Mouse (Mus musculus) E14TG2a.4 (cell line): ENCODE measurements around the gene Ralgps1.

Source experiments
- CTCF ChIP-seq: conservative IDR thresholded peaks from 2 replicates; pipeline ENCODE4 v1.5.1; 2014; ENCODE audit warnings: low read length
- NANOG ChIP-seq: IDR thresholded peaks from 2 replicates; pipeline ENCODE4 v1.6.1; 2014; ENCODE audit warnings: borderline replicate concordance, low read length, mixed read lengths
- POU5F1 ChIP-seq: IDR thresholded peaks from 2 replicates; pipeline ENCODE4 v1.6.1; 2014; ENCODE audit warnings: low read length, borderline replicate concordance

- TF ChIP-seq CTCF (no peak), NANOG (no peak), POU5F1 (no peak)
Measured at GRCm38 (mm10) chr2:33252751-33253150, 118.5 kb downstream of the Ralgps1 start.
